Mouse (Mus musculus) neural tube, embryonic 11.5 days (tissue): ENCODE data around the gene Sdsl. TPM values are rescaled to one million over a fixed set of nuclear protein-coding genes. Genes with fewer than 3 reads are reported as not detected.

Experiments used
- ATAC-seq: fragments of 200-750 bp; cut with Nextera tagmentation; 2 replicates; pipeline ENCODE4 v1.8.0; 2017; ENCODE audit warnings: moderate number of reproducible peaks, mild to moderate bottlenecking, moderate TSS enrichment, moderate library complexity; ENCODE audit not compliant: insufficient read depth, low FRiP score, low TSS enrichment
- DNase-seq: peaks from one replicate; pipeline ENCODE4 v3.0.0-alpha.2; 2015; ENCODE audit warnings: low spot score
- H3K27ac ChIP-seq: fragments of 300-500 bp; sonication (generic); 2 replicates; pipeline ENCODE4 v1.5.1; 2014; ENCODE audit warnings: low read depth, mild to moderate bottlenecking, low read length
- H3K27me3 ChIP-seq: fragments of 300-500 bp; sonication (generic); 2 replicates; pipeline ENCODE4 v1.6.1; 2014; ENCODE audit warnings: mild to moderate bottlenecking, low read length, mixed read lengths; ENCODE audit not compliant: control insufficient read depth, insufficient read depth
- H3K36me3 ChIP-seq: fragments of 300-500 bp; sonication (generic); 2 replicates; pipeline ENCODE4 v1.6.1; 2014; ENCODE audit warnings: mild to moderate bottlenecking, low read length, moderate library complexity, mixed read lengths; ENCODE audit not compliant: control insufficient read depth, insufficient read depth
- H3K4me1 ChIP-seq: fragments of 300-500 bp; sonication (generic); 2 replicates; pipeline ENCODE4 v1.6.1; 2014; ENCODE audit warnings: low read length, mixed read lengths; ENCODE audit not compliant: control insufficient read depth, insufficient read depth
- H3K4me2 ChIP-seq: fragments of 300-500 bp; sonication (generic); 2 replicates; pipeline ENCODE4 v1.6.1; 2014; ENCODE audit warnings: low read depth, mild to moderate bottlenecking, moderate library complexity
- H3K4me3 ChIP-seq: fragments of 300-500 bp; sonication (generic); 2 replicates; pipeline ENCODE4 v1.5.1; 2014; ENCODE audit warnings: low read depth, low read length
- H3K9ac ChIP-seq: fragments of 300-500 bp; sonication (generic); 2 replicates; pipeline ENCODE4 v1.6.1; 2014; ENCODE audit warnings: mild to moderate bottlenecking, low read length
- H3K9me3 ChIP-seq: fragments of 300-500 bp; sonication (generic); 2 replicates; pipeline ENCODE4 v1.6.1; 2016; ENCODE audit warnings: low read length; ENCODE audit not compliant: control insufficient read depth
- WGBS: fragments of 180-500 bp; shearing (Covaris S2); extraction: QIAGEN DNeasy Blood & Tissue Kit; methylation state at CpG from one replicate; pipeline ENCODE4 v1.1.7; 2014; 5-methylcytosine and 5-hydroxymethylcytosine counted together
- polyA plus RNA-seq: library from polyadenylated mRNA; unstranded; fragments of >200 nt; fragmentation: Nextera tagmentation; extraction: Ambion mirVana; gene quantifications from 2 replicates; pipeline ENCODE4 v1.2.1, GENCODE M21; 2014

Sdsl gene
- polyA plus RNA-seq, 1 experiment from 2014 or later = 5.3 TPM

GRCm38 (mm10) chr5:120437986-120438385 lies 34.6 kb downstream of the Sdsl start:
- H3K9ac ChIP-seq = peak overlapping the region; percentile 67
- DNase-seq = peak; percentile 72
- peak overlapping the region; percentile 57 for H3K27ac ChIP-seq
- H3K4me2 ChIP-seq = peak overlapping the region; percentile 52
- H3K36me3 ChIP-seq = no peaks in the 10 kb centered on the region
- H3K9me3 ChIP-seq = no peaks in the 10 kb centered on the region
- peaks cover 15% of the 10 kb centered on the region for H3K4me1 ChIP-seq
- 0 out of 2 replicates have a peak, but pooled peaks have one; percentile 24 for ATAC-seq
- H3K27me3 ChIP-seq = peaks cover 74% of the 10 kb centered on the region
- H3K4me3 ChIP-seq = peak overlapping the region; percentile 40
- under 1% methylated on average over 33 of the region's 33 CpGs for WGBS

- H3K9ac ChIP-seq = peak overlapping the region; percentile 67
Observed at GRCm38 (mm10) chr5:120437539-120437938, 35.1 kb downstream of the Sdsl start.

GRCm38 (mm10) chr5:120436885-120437495 lies 35.6 kb downstream of the Sdsl start:
- Histone ChIP-seq H3K27ac (peak overlapping the region; percentile 57), H3K36me3 (no peaks in the 10 kb centered on the region), H3K9me3 (no peaks in the 10 kb centered on the region), H3K4me1 (peaks cover 16% of the 10 kb centered on the region), H3K27me3 (peaks cover 84% of the 10 kb centered on the region), H3K9ac (peak overlapping the region; percentile 67), H3K4me2 (peak overlapping the region; percentile 52), H3K4me3 (peak overlapping the region; percentile 40)
- ATAC-seq (no peak), DNase-seq (peak; percentile 51)
- under 1% methylated on average over 18 of the region's 18 CpGs for WGBS

More at GRCm38 (mm10) chr5:120437539-120437938, 35.1 kb downstream of the Sdsl start:
- H3K4me1 ChIP-seq = peaks cover 15% of the 10 kb centered on the region
- H3K9me3 ChIP-seq = no peaks in the 10 kb centered on the region
- peak overlapping the region; percentile 57 for H3K27ac ChIP-seq
- 0% methylated on average over 17 of the region's 17 CpGs for WGBS
- ATAC-seq (no peak), DNase-seq (no peak)
- H3K4me3 ChIP-seq = peak overlapping the region; percentile 40
- peak overlapping the region; percentile 52 for H3K4me2 ChIP-seq
- H3K27me3 ChIP-seq = peaks cover 79% of the 10 kb centered on the region
- no peaks in the 10 kb centered on the region for H3K36me3 ChIP-seq

- H3K36me3 ChIP-seq = no peaks in the 10 kb centered on the region
- under 1% methylated on average over 46 of the region's 47 CpGs for whole genome bisulfite sequencing
- peak overlapping the region; percentile 52 for H3K4me2 ChIP-seq
- H3K9ac ChIP-seq = peak overlapping the region; percentile 67
- H3K27me3 ChIP-seq = peaks cover 95% of the 10 kb centered on the region
- DNase-seq (peak; percentile 61), ATAC-seq (no peak)
- H3K9me3 ChIP-seq = no peaks in the 10 kb centered on the region
- H3K27ac ChIP-seq = peak overlapping the region; percentile 51; the same call in 1 of the 2 replicates
- peak overlapping the region; percentile 40 for H3K4me3 ChIP-seq
- H3K4me1 ChIP-seq = peaks cover 18% of the 10 kb centered on the region
Observed at GRCm38 (mm10) chr5:120435731-120436501, 36.7 kb downstream of the Sdsl start.

GRCm38 (mm10) chr5:120435006-120435681 lies 37.5 kb downstream of the Sdsl start:
- peak overlapping the region; percentile 52 for H3K4me2 ChIP-seq
- no peak for DNase-seq
- peaks cover 98% of the 10 kb centered on the region for H3K27me3 ChIP-seq
- H3K4me3 ChIP-seq = peak overlapping the region; percentile 40
- under 1% methylated on average over 44 of the region's 44 CpGs for WGBS
- peaks cover 15% of the 10 kb centered on the region for H3K4me1 ChIP-seq
- no peaks in the 10 kb centered on the region for H3K9me3 ChIP-seq
- no peaks in the 10 kb centered on the region for H3K36me3 ChIP-seq
- ATAC-seq = no peak
- H3K9ac ChIP-seq = peak overlapping the region; percentile 67
- no peak overlapping the region for H3K27ac ChIP-seq

- Histone ChIP-seq H3K4me3 (peak overlapping the region; percentile 40), H3K4me1 (peaks cover 12% of the 10 kb centered on the region), H3K27ac (no peak overlapping the region), H3K4me2 (peak overlapping the region; percentile 52), H3K27me3 (peaks cover 98% of the 10 kb centered on the region), H3K9me3 (no peaks in the 10 kb centered on the region), H3K9ac (peak overlapping the region; percentile 67), H3K36me3 (no peaks in the 10 kb centered on the region)
- DNase-seq = no peak
- ATAC-seq = no peak
- WGBS = 2% methylated on average over 21 of the region's 21 CpGs
Observed at GRCm38 (mm10) chr5:120434231-120434735, 38.3 kb downstream of the Sdsl start.

- Histone ChIP-seq H3K9me3 (no peaks in the 10 kb centered on the region), H3K4me3 (peak overlapping the region; percentile 40), H3K9ac (peak overlapping the region; percentile 67), H3K4me1 (peaks cover 12% of the 10 kb centered on the region), H3K36me3 (no peaks in the 10 kb centered on the region), H3K4me2 (peak overlapping the region; percentile 52), H3K27me3 (peaks cover 97% of the 10 kb centered on the region), H3K27ac (no peak overlapping the region)
- under 1% methylated on average over 13 of the region's 13 CpGs for WGBS
- ATAC-seq (no peak), DNase-seq (no peak)
Observed at GRCm38 (mm10) chr5:120433135-120433760, 39.4 kb downstream of the Sdsl start.

GRCm38 (mm10) chr5:120432486-120433015 lies 40.1 kb downstream of the Sdsl start:
- DNase-seq = peak; percentile 29
- WGBS = under 1% methylated on average over 9 of the region's 9 CpGs
- H3K27me3 ChIP-seq = peaks cover 96% of the 10 kb centered on the region
- peak overlapping the region; percentile 67 for H3K9ac ChIP-seq
- H3K27ac ChIP-seq = peak overlapping the region; percentile 83; the same call in 1 of the 2 replicates
- no peaks in the 10 kb centered on the region for H3K36me3 ChIP-seq
- H3K4me2 ChIP-seq = 0 out of 2 replicates have a peak overlapping the region, but pooled peaks have one; percentile 18
- no peaks in the 10 kb centered on the region for H3K9me3 ChIP-seq
- H3K4me3 ChIP-seq = peak overlapping the region; percentile 40
- no peak for ATAC-seq
- peaks cover 7% of the 10 kb centered on the region for H3K4me1 ChIP-seq
